Mouse (Mus musculus) lung, postnatal 10 days (tissue): ENCODE measurements at regions not wholly inside any gene's neighbourhood (a gene's known extent, or its start where the extent isn't known, plus 50 kb on each side); places are given as distances from the start of the nearest gene placed in this dataset.

ENCODE experiments used
- DNase-seq: peaks from one replicate; pipeline ENCODE4 v3.0.0; 2021

- peak; percentile 11 for DNase-seq
Observed at GRCm38 (mm10) chr12:27474631-27475030, 132.3 kb upstream of the Sox11 start.

- peak; percentile 13 for DNase-seq
Observed at GRCm38 (mm10) chr12:27471557-27471956, 129.2 kb upstream of the Sox11 start.

GRCm38 (mm10) chr12:27470346-27470745, 128.0 kb upstream of the Sox11 start:
- DNase-seq = no peak

- no peak for DNase-seq
Observed at GRCm38 (mm10) chr12:27468782-27469181, 126.4 kb upstream of the Sox11 start.

DNA sequence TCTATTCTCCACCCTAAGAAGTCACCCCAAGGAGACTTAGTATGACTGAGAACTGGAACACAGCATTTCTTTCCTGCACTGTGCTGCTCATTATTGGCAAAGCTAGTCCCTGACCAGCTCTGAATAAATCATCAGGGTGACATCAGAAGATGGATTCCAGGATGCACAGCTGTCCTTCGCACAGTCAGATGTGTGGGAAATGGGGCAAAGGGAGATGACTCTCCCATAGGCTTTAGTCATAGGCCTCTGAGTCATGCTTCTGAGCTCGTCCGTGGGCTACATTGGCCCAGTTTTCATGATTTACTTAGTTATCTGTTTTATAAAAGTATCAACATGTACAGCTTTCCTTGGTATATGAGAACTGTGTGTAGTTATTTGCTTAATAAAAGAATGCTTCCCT, 125.8 kb upstream of the Sox11 start:
- no peak for DNase-seq

DNA sequence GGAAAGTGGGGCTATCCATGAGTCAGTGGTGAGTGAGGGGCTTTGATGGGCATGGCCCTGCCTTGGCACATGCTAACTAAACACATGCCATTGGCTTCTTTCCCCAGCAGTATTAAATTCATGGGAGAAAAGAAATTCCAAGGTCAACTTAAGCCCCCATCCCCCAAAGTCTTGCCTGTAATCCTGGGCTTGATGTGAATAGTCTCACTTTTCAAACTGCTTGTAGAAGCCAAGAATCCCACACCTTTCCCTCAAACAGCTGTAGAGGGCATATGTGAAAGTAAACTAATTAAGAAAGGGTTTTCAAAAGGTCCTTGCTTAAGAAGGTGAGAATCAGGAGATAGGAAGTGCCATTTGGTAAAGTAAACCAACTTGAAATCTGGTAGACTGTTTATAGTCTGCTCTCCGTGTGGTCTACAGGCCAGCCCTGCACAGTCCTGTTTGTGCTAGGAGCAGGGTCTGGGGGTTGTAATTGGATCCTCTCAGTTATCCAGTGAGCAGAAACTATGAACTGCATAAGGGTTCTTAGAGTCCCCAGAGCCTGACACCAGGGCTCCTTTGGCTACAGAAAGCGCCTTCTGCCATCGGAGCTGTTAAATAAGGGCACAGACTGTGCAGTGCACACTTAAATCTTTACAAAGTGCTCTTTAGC, 123.3 kb upstream of the Sox11 start:
- DNase-seq = no peak

GRCm38 (mm10) chr12:27458674-27459073, 116.3 kb upstream of the Sox11 start:
- DNase-seq = no peak

- DNase-seq = peak; percentile 10
Observed at GRCm38 (mm10) chr12:27437661-27438345, 95.4 kb upstream of the Sox11 start.

DNA sequence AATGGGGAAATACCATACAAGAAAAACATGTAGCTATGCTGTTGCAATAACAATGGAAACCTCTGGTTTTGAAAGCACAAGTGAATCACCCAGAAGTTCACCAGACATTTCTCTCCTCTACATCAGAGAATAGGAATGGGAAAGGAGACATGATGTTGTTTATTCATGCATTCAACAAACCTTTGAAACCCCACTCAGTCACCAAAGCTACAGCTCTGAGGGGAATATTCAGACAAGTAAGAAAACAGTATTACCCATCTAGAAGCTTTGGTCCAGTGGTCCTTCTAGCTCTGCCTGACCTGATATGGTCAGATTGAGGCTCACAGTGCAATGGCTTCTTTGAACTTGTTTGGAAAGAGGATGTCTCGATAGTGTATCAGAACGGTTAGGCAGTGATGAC, 89.0 kb upstream of the Sox11 start:
- DNase-seq = no peak

DNA sequence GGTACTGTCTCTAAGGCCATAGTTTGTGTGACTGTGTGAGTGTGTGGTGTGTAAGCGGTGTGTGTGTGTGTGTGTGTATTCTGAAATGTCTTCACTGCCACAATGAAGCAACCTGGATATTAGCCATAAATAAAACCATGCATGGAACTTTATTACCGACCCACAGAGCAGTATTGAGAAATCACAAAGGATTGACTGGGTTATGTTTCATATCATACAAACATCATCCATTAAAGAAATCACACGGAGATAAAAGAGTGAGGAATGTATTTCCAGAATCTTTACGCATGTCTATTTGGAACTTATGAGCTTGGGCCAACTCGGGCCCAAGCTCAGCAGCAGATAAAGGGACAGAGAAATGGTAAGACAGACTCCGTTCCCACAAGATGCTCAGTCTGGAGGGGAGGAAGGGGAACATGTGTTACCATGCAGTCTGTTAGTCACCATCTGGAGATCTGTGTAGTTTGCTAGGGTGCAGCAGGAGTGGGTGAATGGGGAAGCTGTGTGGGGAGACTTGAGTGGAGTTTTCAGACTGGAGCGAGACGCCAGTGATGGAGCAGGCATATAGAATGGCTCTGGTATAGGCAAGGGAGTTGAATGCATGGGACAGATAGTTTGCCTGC, 75.1 kb upstream of the Sox11 start:
- no peak for DNase-seq

- no peak for DNase-seq
Observed at GRCm38 (mm10) chr12:27410555-27410954, 68.2 kb upstream of the Sox11 start.

GRCm38 (mm10) chr12:27408440-27408839, 66.1 kb upstream of the Sox11 start:
- DNase-seq = no peak

DNA sequence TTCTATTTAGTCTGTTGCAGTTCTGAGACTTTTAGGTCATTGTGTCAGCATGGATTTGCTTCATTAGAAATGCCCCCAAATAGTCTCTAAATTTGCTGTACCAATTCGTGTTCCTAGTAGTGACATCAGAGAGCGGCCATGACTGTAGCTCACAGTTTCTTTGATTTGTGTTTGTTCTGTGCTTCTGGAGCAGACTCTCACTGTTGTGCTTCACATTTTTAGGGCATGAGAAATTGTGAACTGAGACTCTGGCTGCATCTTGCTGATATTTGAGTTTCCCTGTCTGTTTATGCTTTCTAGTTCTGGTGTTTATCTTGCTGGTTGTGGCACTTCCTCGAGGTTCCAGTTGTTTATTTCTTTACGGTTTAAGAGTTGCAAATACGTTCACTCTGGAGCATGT, 57.0 kb upstream of the Sox11 start:
- DNase-seq = peak; percentile 20
